Mouse (Mus musculus) kidney, embryonic 16.5 days (tissue): ENCODE measurements around the gene Gstp2. TPM values are rescaled to one million over a fixed set of nuclear protein-coding genes. Genes with fewer than 3 reads are reported as not detected.

Experiments used
- ATAC-seq: fragments of 200-750 bp; cut with Nextera tagmentation; 2 replicates; pipeline ENCODE4 v1.8.0; 2017; ENCODE audit warnings: moderate TSS enrichment; ENCODE audit not compliant: low FRiP score, low TSS enrichment
- H3K27ac ChIP-seq: fragments of 300-500 bp; sonication (generic); 2 replicates; pipeline ENCODE4 v1.5.1; 2014; ENCODE audit warnings: low read length
- H3K27me3 ChIP-seq: fragments of 300-500 bp; sonication (generic); 2 replicates; pipeline ENCODE4 v1.6.1; 2014; ENCODE audit warnings: low read length, control low read depth, mixed read lengths; ENCODE audit not compliant: insufficient read depth
- H3K36me3 ChIP-seq: fragments of 300-500 bp; sonication (generic); 2 replicates; pipeline ENCODE4 v1.6.1; 2014; ENCODE audit warnings: low read length, control low read depth, mixed read lengths; ENCODE audit not compliant: insufficient read depth
- H3K4me1 ChIP-seq: fragments of 300-500 bp; sonication (generic); 2 replicates; pipeline ENCODE4 v1.6.1; 2014; ENCODE audit warnings: low read length, control low read depth, mixed read lengths; ENCODE audit not compliant: insufficient read depth
- H3K4me2 ChIP-seq: fragments of 300-500 bp; sonication (generic); replicated peaks from 2 replicates; pipeline ENCODE4 v1.6.1; 2014; ENCODE audit warnings: low read depth, low read length
- H3K4me3 ChIP-seq: fragments of 300-500 bp; sonication (generic); 2 replicates; pipeline ENCODE4 v1.5.1; 2014; ENCODE audit warnings: mild to moderate bottlenecking, low read length
- H3K9ac ChIP-seq: fragments of 300-500 bp; sonication (generic); replicated peaks from 2 replicates; pipeline ENCODE4 v1.6.1; 2014; ENCODE audit warnings: low read length
- H3K9me3 ChIP-seq: fragments of 300-500 bp; sonication (generic); 2 replicates; pipeline ENCODE4 v1.6.1; 2016; ENCODE audit warnings: low read length, control low read depth
- WGBS: fragments of 180-500 bp; shearing (Covaris S2); extraction: QIAGEN DNeasy Blood & Tissue Kit; methylation state at CpG from one replicate; pipeline ENCODE4 v1.1.7; 2014; 5-methylcytosine and 5-hydroxymethylcytosine counted together
- polyA plus RNA-seq: library from polyadenylated mRNA; unstranded; fragments of >200 nt; fragmentation: Nextera tagmentation; extraction: Ambion mirVana; gene quantifications from 2 replicates; pipeline ENCODE4 v1.2.1, GENCODE M21; 2015

Gene Gstp2
- polyA plus RNA-seq, 1 experiment from 2014 or later = 2.5 TPM

GRCm38 (mm10) chr19:4086156-4086555 lies 40.3 kb upstream of the Gstp2 start:
- Histone ChIP-seq H3K27me3 (no peaks in the 10 kb centered on the region), H3K27ac (no peak overlapping the region), H3K36me3 (no peaks in the 10 kb centered on the region), H3K9ac (no peak overlapping the region), H3K4me3 (no peak overlapping the region), H3K9me3 (no peaks in the 10 kb centered on the region), H3K4me2 (no peak overlapping the region), H3K4me1 (no peaks in the 10 kb centered on the region)
- 91% methylated on average over 15 of the region's 15 CpGs for WGBS
- no peak for ATAC-seq

- H3K4me3 ChIP-seq = no peak overlapping the region
- 85% methylated on average over 1 of the region's 1 CpGs for WGBS
- no peak overlapping the region for H3K27ac ChIP-seq
- H3K4me2 ChIP-seq = no peak overlapping the region
- no peak overlapping the region for H3K9ac ChIP-seq
- no peaks in the 10 kb centered on the region for H3K36me3 ChIP-seq
- ATAC-seq = no peak
- no peaks in the 10 kb centered on the region for H3K27me3 ChIP-seq
- H3K9me3 ChIP-seq = no peaks in the 10 kb centered on the region
- H3K4me1 ChIP-seq = no peaks in the 10 kb centered on the region
Observed at GRCm38 (mm10) chr19:4084984-4085383, 39.2 kb upstream of the Gstp2 start.

- no peaks in the 10 kb centered on the region for H3K9me3 ChIP-seq
- no peaks in the 10 kb centered on the region for H3K27me3 ChIP-seq
- no peaks in the 10 kb centered on the region for H3K4me1 ChIP-seq
- H3K4me2 ChIP-seq = no peak overlapping the region
- H3K27ac ChIP-seq = no peak overlapping the region
- H3K9ac ChIP-seq = no peak overlapping the region; the same call in 1 of the 2 replicates
- no peak for ATAC-seq
- no peak overlapping the region for H3K4me3 ChIP-seq
- no peaks in the 10 kb centered on the region for H3K36me3 ChIP-seq
- WGBS = 27% methylated on average over 8 of the region's 8 CpGs
Observed at GRCm38 (mm10) chr19:4083826-4084225, 38.0 kb upstream of the Gstp2 start.

GRCm38 (mm10) chr19:4083316-4083715 lies 37.5 kb upstream of the Gstp2 start:
- Histone ChIP-seq H3K27ac (no peak overlapping the region), H3K4me3 (no peak overlapping the region), H3K9ac (no peak overlapping the region; the same call in 1 of the 2 replicates), H3K36me3 (no peaks in the 10 kb centered on the region), H3K9me3 (no peaks in the 10 kb centered on the region), H3K27me3 (no peaks in the 10 kb centered on the region), H3K4me1 (no peaks in the 10 kb centered on the region), H3K4me2 (no peak overlapping the region)
- 89% methylated on average over 7 of the region's 7 CpGs for WGBS
- no peak for ATAC-seq

- Histone ChIP-seq H3K36me3 (no peaks in the 10 kb centered on the region), H3K9me3 (no peaks in the 10 kb centered on the region), H3K4me2 (no peak overlapping the region), H3K9ac (no peak overlapping the region), H3K27me3 (no peaks in the 10 kb centered on the region), H3K27ac (no peak overlapping the region), H3K4me3 (no peak overlapping the region), H3K4me1 (no peaks in the 10 kb centered on the region)
- WGBS = 83% methylated on average over 11 of the region's 11 CpGs
- ATAC-seq = no peak
Observed at GRCm38 (mm10) chr19:4082219-4082965, 36.6 kb upstream of the Gstp2 start.

GRCm38 (mm10) chr19:4081394-4081793 lies 35.6 kb upstream of the Gstp2 start, which contains the start of gene Cabp2:
Gene Cabp2, plus strand, starts transcription at chr19:4081578.
- 32% methylated on average over 3 of the region's 3 CpGs for WGBS
- Histone ChIP-seq H3K36me3 (no peaks in the 10 kb centered on the region), H3K27me3 (no peaks in the 10 kb centered on the region), H3K4me1 (no peaks in the 10 kb centered on the region), H3K27ac (no peak within 1 kb of the TSS), H3K9me3 (no peaks in the 10 kb centered on the region), H3K4me3 (no peak within 1 kb of the TSS), H3K9ac (no peak within 1 kb of the TSS), H3K4me2 (no peak within 1 kb of the TSS)
- 0 out of 2 replicates have a peak, but pooled peaks have one; percentile 59 for ATAC-seq

- no peaks in the 10 kb centered on the region for H3K9me3 ChIP-seq
- no peak overlapping the region for H3K27ac ChIP-seq
- WGBS = 65% methylated on average over 8 of the region's 8 CpGs
- no peak overlapping the region for H3K4me2 ChIP-seq
- H3K4me1 ChIP-seq = no peaks in the 10 kb centered on the region
- no peak overlapping the region for H3K4me3 ChIP-seq
- H3K36me3 ChIP-seq = no peaks in the 10 kb centered on the region
- no peak overlapping the region for H3K9ac ChIP-seq
- no peaks in the 10 kb centered on the region for H3K27me3 ChIP-seq
- ATAC-seq = no peak
Observed at GRCm38 (mm10) chr19:4080511-4081009, 34.7 kb upstream of the Gstp2 start.

GRCm38 (mm10) chr19:4079594-4079993 lies 33.8 kb upstream of the Gstp2 start:
- H3K9me3 ChIP-seq = no peaks in the 10 kb centered on the region
- no peaks in the 10 kb centered on the region for H3K27me3 ChIP-seq
- no peak for ATAC-seq
- no peaks in the 10 kb centered on the region for H3K36me3 ChIP-seq
- H3K4me3 ChIP-seq = no peak overlapping the region
- WGBS = 85% methylated on average over 1 of the region's 1 CpGs
- H3K4me1 ChIP-seq = no peaks in the 10 kb centered on the region
- no peak overlapping the region for H3K4me2 ChIP-seq
- H3K27ac ChIP-seq = no peak overlapping the region
- H3K9ac ChIP-seq = no peak overlapping the region

- Histone ChIP-seq H3K27ac (no peak overlapping the region), H3K9me3 (no peaks in the 10 kb centered on the region), H3K27me3 (no peaks in the 10 kb centered on the region), H3K36me3 (no peaks in the 10 kb centered on the region), H3K4me3 (no peak overlapping the region), H3K4me1 (no peaks in the 10 kb centered on the region; the same call in 1 of the 2 replicates), H3K9ac (no peak overlapping the region), H3K4me2 (no peak overlapping the region)
- WGBS = 89% methylated on average over 1 of the region's 1 CpGs
- ATAC-seq = no peak
Observed at GRCm38 (mm10) chr19:4075531-4075930, 29.7 kb upstream of the Gstp2 start.

GRCm38 (mm10) chr19:4072706-4073424 lies 27.0 kb upstream of the Gstp2 start:
- WGBS = 73% methylated on average over 6 of the region's 6 CpGs
- Histone ChIP-seq H3K27ac (0 out of 2 replicates have a peak overlapping the region, but pooled peaks have one; percentile 21), H3K9me3 (no peaks in the 10 kb centered on the region), H3K36me3 (no peaks in the 10 kb centered on the region), H3K4me1 (peaks cover 4% of the 10 kb centered on the region; the same call in 1 of the 2 replicates), H3K4me3 (no peak overlapping the region), H3K9ac (no peak overlapping the region), H3K27me3 (no peaks in the 10 kb centered on the region), H3K4me2 (no peak overlapping the region)
- ATAC-seq = 0 out of 2 replicates have a peak, but pooled peaks have one; percentile 23
